Mouse (Mus musculus) limb, embryonic 14.5 days (tissue): ENCODE measurements at regions not wholly inside any gene's neighbourhood (a gene's known extent, or its start where the extent isn't known, plus 50 kb on each side); places are given as distances from the start of the nearest gene placed in this dataset.

Experiments
- ATAC-seq: fragments of 200-750 bp; cut with Nextera tagmentation; 2 replicates; pipeline ENCODE4 v1.8.0; 2017; ENCODE audit warnings: low read depth, moderate number of reproducible peaks, moderate TSS enrichment; ENCODE audit not compliant: low FRiP score
- DNase-seq: peaks from one replicate; pipeline ENCODE4 v3.0.0-alpha.2; 2015; ENCODE audit warnings: low spot score
- H3K27ac ChIP-seq: fragments of 300-500 bp; sonication (generic); replicated peaks from 2 replicates; pipeline ENCODE4 v1.5.1; 2014; ENCODE audit warnings: low read depth, mild to moderate bottlenecking, low read length, moderate library complexity, mixed read lengths
- H3K27me3 ChIP-seq: fragments of 300-500 bp; sonication (generic); 2 replicates; pipeline ENCODE4 v1.6.1; 2014; ENCODE audit warnings: low read length, mixed read lengths; ENCODE audit not compliant: control insufficient read depth, insufficient read depth
- H3K36me3 ChIP-seq: fragments of 300-500 bp; sonication (generic); 2 replicates; pipeline ENCODE4 v1.6.1; 2014; ENCODE audit warnings: mild to moderate bottlenecking, low read length, moderate library complexity, mixed read lengths; ENCODE audit not compliant: control insufficient read depth, insufficient read depth
- H3K4me1 ChIP-seq: fragments of 300-500 bp; sonication (generic); 2 replicates; pipeline ENCODE4 v1.6.1; 2014; ENCODE audit warnings: antibody characterized with exemption, low read length, mixed read lengths; ENCODE audit not compliant: control insufficient read depth, insufficient read depth
- H3K4me2 ChIP-seq: fragments of 300-500 bp; sonication (generic); replicated peaks from 2 replicates; pipeline ENCODE4 v1.6.1; 2014; ENCODE audit warnings: low read depth, mild to moderate bottlenecking, low read length, moderate library complexity; ENCODE audit not compliant: severe bottlenecking
- H3K4me3 ChIP-seq: fragments of 300-500 bp; sonication (generic); replicated peaks from 2 replicates; pipeline ENCODE4 v1.5.1; 2014; ENCODE audit warnings: low read length
- H3K9ac ChIP-seq: fragments of 300-500 bp; sonication (generic); 2 replicates; pipeline ENCODE4 v1.6.1; 2014; ENCODE audit warnings: mild to moderate bottlenecking, low read depth, low read length, moderate library complexity; ENCODE audit not compliant: severe bottlenecking
- H3K9me3 ChIP-seq: fragments of 300-500 bp; sonication (generic); 2 replicates; pipeline ENCODE4 v1.6.1; 2016; ENCODE audit warnings: low read length; ENCODE audit not compliant: control insufficient read depth
- POLR2A ChIP-seq: fragments of 200-500 bp; IDR thresholded peaks from 2 replicates; pipeline ENCODE4 v1.8.0; 2012; ENCODE audit warnings: inconsistent platforms, mild to moderate bottlenecking, moderate library complexity, borderline replicate concordance; ENCODE audit not compliant: insufficient read depth, insufficient read length; ENCODE audit errors: extremely low read depth
- WGBS: fragments of 180-500 bp; shearing (Covaris S2); extraction: QIAGEN DNeasy Blood & Tissue Kit; methylation state at CpG from one replicate; pipeline ENCODE4 v1.1.7; 2014; 5-methylcytosine and 5-hydroxymethylcytosine counted together

- Histone ChIP-seq H3K9me3 (no peaks in the 10 kb centered on the region), H3K9ac (no peak overlapping the region), H3K27me3 (no peaks in the 10 kb centered on the region), H3K4me2 (no peak overlapping the region), H3K4me3 (no peak overlapping the region), H3K36me3 (no peaks in the 10 kb centered on the region), H3K4me1 (peaks cover 2% of the 10 kb centered on the region; the same call in 1 of the 2 replicates), H3K27ac (no peak overlapping the region)
- TF ChIP-seq POLR2A = no peak
- ATAC-seq = no peak
- DNase-seq = no peak
- 89% methylated on average over 2 of the region's 2 CpGs for WGBS
Observed at GRCm38 (mm10) chr8:34756916-34757315, 645.4 kb upstream of the Gm10131 start.

- Histone ChIP-seq H3K27ac (no peak overlapping the region), H3K9me3 (no peaks in the 10 kb centered on the region), H3K27me3 (no peaks in the 10 kb centered on the region), H3K4me1 (peaks cover 2% of the 10 kb centered on the region; the same call in 1 of the 2 replicates), H3K9ac (no peak overlapping the region), H3K4me3 (no peak overlapping the region), H3K36me3 (no peaks in the 10 kb centered on the region), H3K4me2 (no peak overlapping the region)
- 92% methylated on average over 4 of the region's 4 CpGs for WGBS
- no peak for DNase-seq
- TF ChIP-seq POLR2A = no peak
- ATAC-seq = no peak
Observed at GRCm38 (mm10) chr8:34756171-34756570, 644.6 kb upstream of the Gm10131 start.

GRCm38 (mm10) chr8:34755480-34755879 is 643.9 kb upstream of the Gm10131 start:
- H3K36me3 ChIP-seq = no peaks in the 10 kb centered on the region
- H3K27ac ChIP-seq = no peak overlapping the region
- TF ChIP-seq POLR2A = no peak
- H3K4me3 ChIP-seq = no peak overlapping the region
- ATAC-seq = no peak
- H3K4me2 ChIP-seq = no peak overlapping the region
- WGBS = 85% methylated on average over 4 of the region's 4 CpGs
- no peaks in the 10 kb centered on the region for H3K27me3 ChIP-seq
- no peaks in the 10 kb centered on the region for H3K4me1 ChIP-seq
- DNase-seq = no peak
- H3K9me3 ChIP-seq = no peaks in the 10 kb centered on the region
- no peak overlapping the region for H3K9ac ChIP-seq

GRCm38 (mm10) chr8:34753046-34753445 is 641.5 kb upstream of the Gm10131 start:
- H3K27ac ChIP-seq = no peak overlapping the region
- no peaks in the 10 kb centered on the region for H3K4me1 ChIP-seq
- no peak for TF ChIP-seq POLR2A
- DNase-seq (no peak), ATAC-seq (no peak)
- 66% methylated on average over 10 of the region's 10 CpGs for WGBS
- H3K9ac ChIP-seq = no peak overlapping the region
- H3K27me3 ChIP-seq = no peaks in the 10 kb centered on the region
- no peaks in the 10 kb centered on the region for H3K36me3 ChIP-seq
- H3K4me2 ChIP-seq = no peak overlapping the region
- H3K4me3 ChIP-seq = no peak overlapping the region
- H3K9me3 ChIP-seq = no peaks in the 10 kb centered on the region

GRCm38 (mm10) chr8:34748521-34748920 is 637.0 kb upstream of the Gm10131 start:
- no peak overlapping the region for H3K9ac ChIP-seq
- TF ChIP-seq POLR2A = no peak
- no peak overlapping the region for H3K4me2 ChIP-seq
- no peaks in the 10 kb centered on the region for H3K4me1 ChIP-seq
- no peak for DNase-seq
- no peaks in the 10 kb centered on the region for H3K27me3 ChIP-seq
- H3K9me3 ChIP-seq = no peaks in the 10 kb centered on the region
- no peaks in the 10 kb centered on the region for H3K36me3 ChIP-seq
- 75% methylated on average over 8 of the region's 8 CpGs for whole genome bisulfite sequencing
- ATAC-seq = no peak
- H3K27ac ChIP-seq = no peak overlapping the region
- no peak overlapping the region for H3K4me3 ChIP-seq

GRCm38 (mm10) chr8:34745706-34746105 is 634.2 kb upstream of the Gm10131 start:
- no peak for ATAC-seq
- TF ChIP-seq POLR2A = no peak
- Histone ChIP-seq H3K27ac (no peak overlapping the region), H3K9ac (no peak overlapping the region), H3K4me1 (no peaks in the 10 kb centered on the region), H3K4me2 (no peak overlapping the region), H3K9me3 (no peaks in the 10 kb centered on the region), H3K4me3 (no peak overlapping the region), H3K27me3 (no peaks in the 10 kb centered on the region), H3K36me3 (no peaks in the 10 kb centered on the region)
- no peak for DNase-seq
- WGBS = 88% methylated on average over 7 of the region's 7 CpGs
